Mouse (Mus musculus) left cerebral cortex, postnatal 14 days (tissue): ENCODE results near the gene Slc45a2. TPM values are rescaled to one million over a fixed set of nuclear protein-coding genes. Genes with fewer than 3 reads are reported as not detected.

ENCODE experiments used
- DNase-seq, 2 experiments: peaks; one replicate each; pipeline ENCODE4 v3.0.0; 2021 to 2022; ENCODE audit warnings: low spot score in 2 of 2, mixed read lengths in 1 of 2
- intact Hi-C: fragments of 180-260 bp; cut with DNase I; formaldehyde crosslinking; loops from one replicate; pipeline ENCODE4 v1.15.1; 2025
- total RNA-seq, 2 experiments: library from RNA; stranded (reverse); gene quantifications; 2 replicates each; pipeline ENCODE4 v1.2.3; 2021

The Slc45a2 gene
- total RNA-seq, 2 experiments from 2014 or later: not detected

DNA sequence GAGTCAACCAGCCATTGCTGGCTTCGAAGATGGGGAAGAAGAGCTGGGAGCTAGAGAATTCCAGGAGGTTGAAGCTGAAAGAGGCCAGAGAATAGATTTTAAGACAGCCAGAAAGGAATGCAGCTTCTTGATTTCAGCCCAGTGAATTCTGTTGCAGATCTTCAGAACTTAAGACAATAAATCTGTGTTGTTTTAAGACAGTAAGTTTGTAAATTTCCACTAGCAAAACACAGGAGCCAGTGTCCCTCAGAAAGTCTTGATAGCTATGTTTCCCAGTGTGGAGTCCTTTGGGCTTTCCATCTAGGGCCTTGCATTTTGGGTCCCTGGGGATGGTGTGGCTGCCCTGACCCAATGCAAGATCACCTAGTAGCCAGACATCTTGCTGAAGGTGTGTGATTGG, 62.4 kb downstream of the Slc45a2 start:
- intact Hi-C loops: no loop called here
- no peak for DNase-seq

DNA sequence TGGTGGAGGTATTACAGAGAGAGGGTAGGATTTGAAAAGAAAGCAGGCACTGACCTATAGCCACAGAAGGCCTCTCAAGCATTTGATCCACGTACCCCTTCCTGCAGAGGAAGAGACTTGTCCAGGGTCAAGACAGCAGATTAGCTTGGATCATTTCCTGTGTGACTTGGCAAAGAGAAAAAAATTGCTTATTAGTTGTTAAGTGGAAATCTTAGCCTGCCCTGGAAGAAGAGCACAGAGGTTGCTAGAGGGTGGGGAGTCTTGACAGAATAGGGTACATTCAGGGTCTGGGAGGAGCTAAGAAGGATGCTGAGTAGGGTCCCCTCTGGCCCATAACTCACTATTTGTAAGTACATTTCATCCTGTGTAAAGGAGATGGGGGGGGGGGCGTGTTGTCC, 63.6 kb downstream of the Slc45a2 start:
- intact Hi-C loops: no loop called here
- no peak for DNase-seq

DNA sequence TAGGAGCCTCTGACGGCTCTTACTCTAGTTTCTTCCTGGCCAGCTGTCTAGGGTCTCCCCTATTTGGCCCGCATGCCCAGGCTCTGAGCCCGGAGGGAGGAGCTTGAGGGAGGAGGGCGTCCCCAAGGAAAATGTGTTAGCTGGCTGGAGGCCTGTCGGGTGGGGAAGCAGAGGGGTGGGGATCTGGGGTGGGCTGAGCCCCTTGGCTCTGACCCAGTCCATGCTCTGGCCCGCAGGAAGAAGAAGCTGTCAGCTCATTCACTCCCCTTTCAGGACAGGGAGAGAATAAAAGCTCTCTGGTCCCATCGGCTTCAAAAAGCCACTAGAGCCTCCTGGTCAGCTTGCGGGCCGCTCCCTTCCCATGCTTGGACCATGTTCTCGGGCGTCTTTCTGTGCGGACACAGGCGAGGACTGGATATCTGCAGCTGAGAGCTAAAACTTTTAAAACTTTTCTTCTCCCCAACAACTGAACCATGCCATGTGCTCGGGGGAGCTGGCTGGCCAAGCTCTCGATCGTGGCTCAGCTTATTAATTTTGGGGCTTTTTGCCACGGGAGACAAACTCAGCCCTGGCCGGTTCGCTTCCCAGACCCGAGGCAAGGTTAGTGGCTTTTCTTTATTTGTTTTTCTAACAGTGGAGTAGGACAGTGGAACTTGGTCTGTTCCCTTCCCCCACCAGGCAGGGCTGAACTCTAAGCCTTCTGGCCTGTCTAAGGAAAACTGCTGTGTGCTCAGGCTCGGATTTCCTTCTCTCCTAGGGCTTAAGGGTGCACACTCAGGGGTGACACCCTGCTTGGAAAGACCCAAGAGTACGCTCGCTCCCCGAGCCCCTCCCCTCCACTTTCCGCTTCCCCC, 64.3 kb downstream of the Slc45a2 start, which contains the start of gene Adamts12:
Gene Adamts12 (plus strand): TSS at position 233 of the 854 bp plus-strand sequence.
- intact Hi-C loops: no loop called here
- DNase-seq: no peak

DNA sequence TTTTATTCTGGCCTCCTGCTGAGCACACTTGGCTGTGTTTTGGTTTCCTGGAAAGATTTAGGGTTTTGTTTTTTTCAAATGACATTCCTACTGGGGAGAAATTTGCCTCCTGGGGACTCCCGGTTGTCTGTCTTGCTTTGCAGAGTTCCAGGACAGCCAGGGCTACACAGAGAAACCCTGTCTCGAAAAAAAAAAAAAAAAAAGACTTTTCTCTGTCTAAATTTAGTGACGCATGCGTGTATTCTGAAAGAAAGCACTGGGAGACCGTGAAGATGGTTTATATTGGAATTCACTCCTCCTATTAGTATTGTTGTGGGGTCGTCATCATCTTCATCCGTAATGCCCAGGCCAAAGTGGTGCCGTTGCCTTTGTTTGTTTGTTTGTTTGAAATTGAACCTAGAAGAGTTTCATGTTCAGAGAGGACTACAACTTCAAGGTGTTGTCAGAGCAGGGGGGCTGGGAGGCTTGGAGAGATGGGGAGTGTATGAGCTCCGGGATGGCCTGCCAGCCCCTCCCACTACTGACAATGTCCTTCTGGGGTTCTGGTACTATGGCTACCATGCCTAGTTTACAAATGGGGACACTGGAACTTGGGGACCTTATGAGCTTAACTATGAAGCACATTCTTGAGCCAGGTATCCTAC, 65.1 kb downstream of the Slc45a2 start:
- DNase-seq: no peak
- intact Hi-C loops: no loop called here

- DNase-seq: no peak
- intact Hi-C loops: no loop called here
These were observed 65.8 kb downstream of the Slc45a2 start for GRCm38 (mm10) chr15:11066299-11066698.

DNA sequence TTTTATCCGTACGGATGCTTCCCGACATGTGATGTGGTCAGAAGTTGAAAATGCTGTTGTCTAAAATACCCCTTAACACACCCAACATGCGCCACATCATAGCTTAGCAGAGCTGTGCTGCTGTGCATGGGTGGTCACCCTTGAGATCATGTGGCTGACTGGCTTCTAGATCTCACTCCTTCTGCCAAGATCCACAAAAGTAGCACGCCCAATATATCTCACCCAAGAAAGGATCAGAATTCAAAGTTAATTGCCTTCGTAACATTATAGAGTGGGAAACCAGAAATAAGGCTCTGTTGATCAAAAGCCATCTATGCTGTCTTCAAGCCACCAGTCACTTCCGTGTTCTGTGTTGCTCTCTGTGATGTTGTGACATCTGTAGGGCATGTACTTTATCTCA, 67.4 kb downstream of the Slc45a2 start:
- no peak for DNase-seq
- intact Hi-C loops: no loop called here

- DNase-seq: no peak
- intact Hi-C loops: no loop called here
These were observed 75.3 kb downstream of the Slc45a2 start for GRCm38 (mm10) chr15:11075726-11076361.

Other genes starting within 250 kb of the Slc45a2 start
- gene C1qtnf3, start 48.4 kb upstream of the Slc45a2 start, total RNA-seq: under 1 TPM; 0.19 to 0.33 TPM
- gene Amacr, start 19.0 kb upstream of the Slc45a2 start, total RNA-seq: 10 to 100 TPM in 1 of 2 experiments, 1 to 10 TPM in 1; 8.3 to 10.2 TPM
- 1 to 10 TPM; 3.7 to 4.7 TPM for gene Rxfp3, start 37.3 kb downstream of the Slc45a2 start, total RNA-seq
- 1 to 10 TPM; 2.3 TPM for gene Adamts12, start 64.1 kb downstream of the Slc45a2 start, total RNA-seq